Mouse (Mus musculus): ENCODE results near the gene Adam11. TPM values are rescaled to one million over a fixed set of nuclear protein-coding genes. Genes with fewer than 3 reads are reported as not detected.

Adam11 gene
- total RNA-seq (2023), result 2.1 TPM in 1 of 4 replicates, not detected in the others

GRCm38 (mm10) chr11:102761309-102762210 is at the start of gene Adam11:
Gene Adam11, plus strand, starts transcription at chr11:102761439.

GRCm38 (mm10) chr11:102819021-102819782 is 58.0 kb downstream of the Adam11 start, which contains the start of gene Gjc1:
Gene Gjc1, minus strand, starts transcription at chr11:102819700.

Other genes starting within 250 kb of the Adam11 start
- gene Gpatch8, start 205.0 kb upstream of the Adam11 start, total RNA-seq (2023), result 53.5 to 60.5 TPM (median 55.3 TPM) in 4 replicates
- gene Gm11627, start 182.0 kb upstream of the Adam11 start, total RNA-seq (2023), result not detected in 4 replicates
- 0.16 TPM in 1 of 4 replicates, not detected in the others for gene Fzd2, start 157.0 kb upstream of the Adam11 start, total RNA-seq (2023)
- not detected in 4 replicates for gene Meioc, start 97.7 kb upstream of the Adam11 start, total RNA-seq (2023)
- 25.1 to 37.5 TPM (median 30.4 TPM) in 4 replicates for gene Ccdc43, start 63.7 kb upstream of the Adam11 start, total RNA-seq (2023)
- gene Gjc1, start 58.3 kb downstream of the Adam11 start, total RNA-seq (2023), result not detected in 4 replicates
- not detected in 4 replicates for gene Higd1b, start 74.4 kb downstream of the Adam11 start, total RNA-seq (2023)
- gene Eftud2, start 119.5 kb downstream of the Adam11 start, total RNA-seq (2023), result 133 to 168 TPM (median 155 TPM) in 4 replicates
- gene Ccdc103, start 119.8 kb downstream of the Adam11 start, total RNA-seq (2023), result not detected in 4 replicates
- not detected in 4 replicates for gene Fam187a, start 123.7 kb downstream of the Adam11 start, total RNA-seq (2023)
- not detected in 4 replicates for gene Gfap, start 139.5 kb downstream of the Adam11 start, total RNA-seq (2023)
- 0.38 to 0.83 TPM (median 0.46 TPM) in 4 replicates for gene Kif18b, start 163.7 kb downstream of the Adam11 start, total RNA-seq (2023)
- not detected in 4 replicates for gene C1ql1, start 185.2 kb downstream of the Adam11 start, total RNA-seq (2023)